Mouse (Mus musculus): ENCODE results near the gene Olfr1371. TPM values are rescaled to one million over a fixed set of nuclear protein-coding genes. Genes with fewer than 3 reads are reported as not detected.

The Olfr1371 gene
- polyA plus RNA-seq, 1 experiment, result not detected

DNA sequence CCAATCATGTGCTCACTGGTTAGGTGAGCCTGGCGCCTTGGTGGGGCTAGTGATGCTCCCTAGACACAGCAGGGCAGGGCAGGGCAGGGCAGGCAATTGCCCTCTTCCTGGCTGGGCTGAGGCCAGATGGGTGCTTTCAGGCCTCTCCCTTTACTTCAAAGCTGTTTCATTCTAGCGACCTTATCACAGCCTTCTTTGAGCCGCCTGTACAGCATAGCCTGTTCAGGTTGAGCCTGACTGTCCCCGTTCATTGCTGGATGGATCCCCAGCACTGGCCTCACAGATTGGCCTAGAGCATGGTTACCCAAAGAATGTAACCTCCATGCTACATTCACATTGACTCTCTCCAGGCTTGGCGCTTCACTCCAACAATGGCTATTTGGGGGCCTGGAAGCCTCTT lies 16.9 kb upstream of the Olfr1371 start:
- TF ChIP-seq GATA1 (IDR thresholded peaks at IDR 0.05; ENCODE audit: low read length), result no peak

DNA sequence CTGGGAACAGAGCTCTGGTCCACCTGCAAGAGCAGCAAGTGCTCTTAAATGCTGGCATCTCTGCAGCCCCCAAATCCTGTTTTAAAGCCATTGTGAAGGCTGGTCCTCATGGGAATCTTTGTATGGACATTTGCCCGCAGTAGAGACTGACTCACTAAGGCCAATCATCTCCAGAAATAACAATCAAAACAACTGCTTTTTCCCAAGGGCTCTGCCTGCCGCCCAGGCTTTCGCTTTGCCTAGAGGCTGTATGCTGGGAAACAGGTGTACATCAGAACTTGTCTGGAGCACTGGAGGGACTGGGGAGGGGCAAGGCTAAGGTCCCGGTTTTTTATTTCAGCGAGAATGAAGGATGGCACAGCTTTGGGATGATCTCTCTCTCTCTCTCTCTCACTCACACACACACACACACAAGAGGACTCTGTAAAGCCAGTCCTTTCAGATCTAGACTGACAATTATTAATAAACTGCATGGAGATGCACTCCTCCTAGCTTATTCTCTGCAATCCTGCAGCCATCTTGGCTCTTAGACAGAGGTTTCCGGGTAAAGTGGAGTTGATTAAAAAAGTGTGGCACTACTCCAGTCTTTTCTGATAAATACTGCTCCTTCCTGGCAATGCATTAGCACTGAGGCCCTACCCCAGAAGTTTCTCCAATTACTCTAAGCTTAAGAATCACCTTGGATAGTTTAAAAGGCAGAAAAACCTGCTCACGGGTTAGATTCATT lies 15.1 kb upstream of the Olfr1371 start:
- no peak for TF ChIP-seq GATA1 (IDR thresholded peaks at IDR 0.05; ENCODE audit: low read length)

DNA sequence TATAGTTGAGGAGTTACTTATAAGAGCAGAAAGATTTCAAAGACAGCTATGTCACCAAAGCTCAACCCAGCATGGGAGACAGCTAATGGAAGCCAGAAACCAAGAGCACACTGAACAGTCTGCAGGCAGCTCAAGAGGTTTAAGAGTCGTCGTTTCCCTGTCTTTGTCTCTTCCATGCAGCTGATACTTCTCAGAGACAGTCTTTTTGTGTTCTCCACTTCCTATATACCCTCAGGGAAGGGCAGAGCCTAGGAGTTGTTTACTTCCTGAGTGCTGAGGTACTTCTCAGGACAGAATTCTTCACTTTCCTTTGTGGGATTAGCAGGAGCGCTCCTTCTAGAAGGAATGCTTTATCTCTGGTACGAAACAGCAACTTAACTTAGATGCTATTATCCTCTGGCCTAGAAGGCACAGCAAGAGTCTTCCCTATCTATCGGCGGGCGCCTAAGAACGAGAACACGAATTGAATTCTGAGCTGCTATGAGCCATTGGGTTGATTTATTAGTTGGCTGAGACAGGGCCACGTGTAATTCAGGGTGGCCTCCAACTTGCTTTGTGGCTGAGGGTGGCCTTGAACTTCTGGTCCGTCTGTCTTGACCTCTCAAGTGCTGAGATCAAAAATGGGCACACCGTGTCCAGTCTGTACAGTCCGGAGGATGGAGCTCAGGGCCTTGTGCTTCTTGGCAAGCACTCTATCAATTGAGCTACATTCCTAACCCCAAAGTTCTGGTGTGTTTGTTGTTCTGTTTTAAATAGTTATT lies 13.9 kb upstream of the Olfr1371 start:
- TF ChIP-seq GATA1 (IDR thresholded peaks at IDR 0.05; ENCODE audit: low read length), result no peak

DNA sequence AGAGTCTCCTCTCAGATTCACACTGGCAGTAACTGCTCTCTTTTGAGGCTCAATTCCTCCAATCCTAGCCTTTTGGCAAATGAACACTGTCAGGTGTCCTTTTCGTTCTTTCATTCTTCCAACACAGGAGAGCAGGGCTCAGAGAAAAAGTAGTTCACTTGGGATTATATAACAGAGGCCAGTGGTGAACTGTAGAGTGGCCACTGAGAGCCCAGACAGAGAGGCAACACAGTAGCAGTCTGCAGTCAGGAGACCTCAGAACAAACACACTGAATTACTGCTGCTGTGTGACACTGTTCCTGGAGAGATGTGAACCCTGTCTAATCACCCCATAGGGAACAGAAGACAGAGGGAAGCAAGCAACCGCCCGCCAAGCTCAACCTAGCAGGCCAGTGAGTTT lies 13.3 kb upstream of the Olfr1371 start:
- no peak for TF ChIP-seq GATA1 (IDR thresholded peaks at IDR 0.05; ENCODE audit: low read length)

DNA sequence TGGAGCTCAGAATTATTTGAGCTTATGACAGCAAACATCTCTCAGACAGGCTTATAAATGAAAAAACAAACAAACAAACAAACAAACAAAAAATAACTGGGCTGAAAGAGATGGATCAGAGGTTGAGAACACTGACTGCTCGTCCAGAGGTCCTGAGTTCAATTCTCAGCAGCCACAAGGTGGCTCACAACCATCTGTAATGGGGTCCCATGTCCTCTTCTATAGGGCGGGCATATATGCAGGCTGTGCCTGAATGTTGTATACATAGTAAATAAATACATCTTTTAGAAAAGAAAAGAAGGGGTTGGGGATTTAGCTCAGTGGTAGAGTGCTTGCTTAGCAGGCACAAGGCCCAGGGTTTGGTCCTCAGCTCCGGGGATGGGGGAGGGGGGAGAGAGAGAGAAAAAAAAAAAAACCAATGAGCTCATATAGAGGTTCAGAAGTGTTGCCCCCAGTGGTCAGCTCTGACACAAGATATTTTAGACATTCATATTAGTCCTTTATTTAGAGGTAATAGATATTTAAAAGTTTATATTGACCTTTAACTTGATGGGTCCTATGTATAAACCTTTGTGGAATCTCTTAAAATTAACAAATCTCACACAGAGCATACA lies 12.3 kb upstream of the Olfr1371 start:
- TF ChIP-seq GATA1 (IDR thresholded peaks at IDR 0.05; ENCODE audit: low read length), result no peak

DNA sequence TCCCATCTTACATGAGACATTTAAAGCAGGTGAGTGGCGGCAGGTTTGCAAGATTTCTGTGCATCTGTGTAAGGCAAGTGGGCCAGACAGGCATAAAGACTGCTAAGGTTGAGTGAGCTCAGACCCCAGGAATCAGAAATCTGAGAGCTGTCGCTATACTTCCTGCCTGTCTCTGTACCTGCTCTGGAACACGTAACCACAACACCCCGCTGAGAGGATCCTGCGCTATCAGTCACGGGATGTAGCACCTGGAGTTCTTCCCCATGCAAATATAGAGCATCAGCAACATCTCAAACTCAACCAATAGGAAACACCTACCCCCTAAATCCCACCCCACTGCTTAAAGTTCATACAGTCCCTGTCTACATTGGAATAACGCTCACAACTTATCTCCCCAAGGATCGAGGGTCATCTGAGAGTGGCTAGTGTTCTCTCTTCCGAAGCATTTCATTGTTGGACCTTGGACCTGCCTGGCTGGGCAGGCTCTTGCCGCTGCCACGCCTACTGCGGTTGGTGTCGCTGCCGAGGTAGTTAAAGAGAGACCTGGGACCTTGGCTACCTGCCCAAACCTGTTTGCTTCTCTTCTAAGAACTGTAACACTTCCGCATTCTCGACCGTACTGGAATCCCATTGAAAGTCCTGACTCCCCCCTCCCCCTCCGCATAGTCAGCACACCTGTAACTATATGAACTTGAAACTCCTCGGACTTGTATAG lies 10.3 kb upstream of the Olfr1371 start:
- no peak for TF ChIP-seq GATA1 (IDR thresholded peaks at IDR 0.05; ENCODE audit: low read length)

DNA sequence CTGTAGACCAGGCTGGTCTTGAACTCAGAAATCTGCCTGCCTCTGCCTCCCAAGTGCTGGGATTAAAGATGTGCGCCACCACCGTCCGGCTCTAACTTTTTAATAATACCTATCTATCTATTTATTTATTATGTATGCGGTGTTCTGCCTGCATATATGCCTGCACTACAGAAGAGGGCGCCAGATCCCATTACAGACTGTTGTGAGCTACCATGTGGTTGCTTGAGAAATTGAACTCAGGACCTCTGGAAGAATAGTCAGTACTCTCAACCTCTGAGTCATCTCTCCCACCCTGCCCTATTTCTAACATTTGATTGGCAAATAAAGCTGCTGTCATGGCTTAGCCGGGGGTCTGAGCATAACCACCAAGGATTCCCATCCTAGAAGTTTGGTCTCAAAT lies 9.1 kb upstream of the Olfr1371 start:
- TF ChIP-seq GATA1 (IDR thresholded peaks at IDR 0.05; ENCODE audit: low read length), result no peak

DNA sequence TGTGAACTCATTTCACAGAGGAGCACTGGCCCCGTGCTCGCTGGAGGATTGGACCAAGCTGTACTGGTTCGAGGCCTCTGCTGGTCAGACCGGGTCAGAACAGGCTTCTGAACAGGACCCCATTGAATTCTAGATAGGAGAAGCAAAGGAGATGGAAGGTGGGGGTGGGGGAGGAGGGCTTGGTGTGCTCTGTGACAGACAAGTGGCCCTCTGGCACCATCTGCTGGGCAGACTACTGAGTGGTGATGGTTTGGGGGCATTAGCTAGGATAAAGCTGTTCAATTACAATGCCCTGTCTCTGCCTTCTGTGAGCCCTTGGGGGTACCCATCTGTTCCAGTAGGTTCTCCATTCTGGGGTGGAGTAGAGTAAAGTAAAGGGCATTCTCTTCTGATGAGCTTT lies 6.5 kb upstream of the Olfr1371 start:
- no peak for TF ChIP-seq GATA1 (IDR thresholded peaks at IDR 0.05; ENCODE audit: low read length)

DNA sequence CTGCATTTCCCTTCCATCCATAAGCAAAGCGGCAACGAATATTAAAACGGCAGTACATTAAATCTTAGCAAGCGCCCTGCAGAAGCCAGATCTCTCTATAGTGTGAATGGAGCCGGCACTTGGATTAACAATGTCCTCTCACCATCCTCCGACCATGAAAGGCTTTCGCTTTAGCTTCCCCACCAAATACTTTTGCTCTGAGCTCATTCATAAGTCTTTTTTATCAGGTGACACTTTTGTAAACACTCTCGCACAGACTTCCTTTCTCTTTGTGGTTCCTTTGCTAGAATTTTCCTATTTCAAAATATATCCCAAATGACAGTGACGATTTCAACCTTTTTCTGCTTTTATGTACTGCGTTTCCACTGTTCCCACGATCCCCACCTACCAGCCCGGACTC lies 45.3 kb downstream of the Olfr1371 start:
- TF ChIP-seq GATA1 (IDR thresholded peaks at IDR 0.05; ENCODE audit: low read length), result no peak

DNA sequence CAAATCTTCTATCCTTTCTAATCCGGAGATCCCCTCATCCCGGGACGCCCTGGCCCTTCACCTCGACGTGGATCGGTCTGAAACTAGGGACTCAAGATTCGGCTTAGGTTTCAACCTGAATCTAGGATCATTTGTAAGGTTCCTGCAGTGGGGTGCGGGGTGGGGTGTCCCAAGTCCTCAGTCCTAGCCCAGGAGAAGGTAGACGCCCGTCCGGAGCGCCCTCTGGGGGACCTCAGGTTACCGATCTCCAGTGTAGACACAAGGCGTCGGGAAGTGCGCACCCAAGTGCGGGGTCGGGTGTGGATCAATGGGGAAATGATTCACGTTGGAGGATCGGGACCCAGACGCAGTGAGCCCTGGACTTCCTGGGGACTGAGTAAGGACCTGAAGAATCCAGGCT lies 46.7 kb downstream of the Olfr1371 start:
- no peak for TF ChIP-seq GATA1 (IDR thresholded peaks at IDR 0.05; ENCODE audit: low read length)

DNA sequence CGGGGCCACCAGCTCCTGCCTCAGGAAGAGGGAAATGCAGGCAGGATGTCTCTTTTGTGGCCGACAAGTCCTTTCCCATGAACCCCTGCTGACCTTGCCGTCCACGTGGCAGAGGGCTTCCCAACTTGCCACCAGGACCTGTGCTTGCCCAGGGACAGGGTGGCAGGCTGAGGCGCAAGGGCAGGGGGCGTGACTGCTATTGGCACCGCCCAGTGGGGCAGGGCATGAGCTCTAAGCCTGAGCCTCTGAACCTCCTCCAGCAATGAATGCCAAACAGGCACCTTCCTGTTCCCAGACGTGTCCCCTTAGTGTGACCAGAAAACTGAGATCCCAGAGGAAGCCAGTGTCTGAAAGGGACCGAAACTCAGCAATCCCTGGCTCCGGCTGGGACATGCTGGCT lies 49.9 kb downstream of the Olfr1371 start:
- TF ChIP-seq GATA1 (IDR thresholded peaks at IDR 0.05; ENCODE audit: low read length), result no peak

Other genes starting within 250 kb of the Olfr1371 start
- gene Cdkn2aipnl, start 246.3 kb downstream of the Olfr1371 start, polyA plus RNA-seq (2012), result 53.5 and 65.0 TPM in 2 replicates
- gene Ube2b, start 213.2 kb downstream of the Olfr1371 start, polyA plus RNA-seq (2012), result 106 and 146 TPM in 2 replicates
- gene Cdkl3, start 209.8 kb downstream of the Olfr1371 start, polyA plus RNA-seq (2012), result 1.0 and 1.5 TPM in 2 replicates
- gene Ppp2ca, start 115.3 kb downstream of the Olfr1371 start, polyA plus RNA-seq (2012), result 17.4 and 24.1 TPM in 2 replicates
- not detected in 2 replicates for gene Olfr1373, start 68.5 kb downstream of the Olfr1371 start, polyA plus RNA-seq (2012)
- 14.5 and 23.8 TPM in 2 replicates for gene Skp1a, start 18.0 kb upstream of the Olfr1371 start, polyA plus RNA-seq (2012)
- not detected in 2 replicates for gene Tcf7, start 69.0 kb upstream of the Olfr1371 start, polyA plus RNA-seq (2012)
- 41.9 and 55.2 TPM in 2 replicates for gene Vdac1, start 146.9 kb upstream of the Olfr1371 start, polyA plus RNA-seq (2012)
- gene 9530068E07Rik, start 182.4 kb upstream of the Olfr1371 start, polyA plus RNA-seq (2012), result 131 and 206 TPM in 2 replicates